Mouse (Mus musculus): ENCODE measurements around the gene Slc33a1. TPM values are rescaled to one million over a fixed set of nuclear protein-coding genes. Genes with fewer than 3 reads are reported as not detected.

Slc33a1 gene
- polyA plus RNA-seq, 1 experiment from 2014 or later: 15.4 TPM

GRCm38 (mm10) chr3:63893677-63894076 lies 70.9 kb downstream of the Slc33a1 start:
- no peak overlapping the region for H3K4me2 ChIP-seq (replicated peaks)
- ATAC-seq: no peak
- no peaks in the 10 kb centered on the region for H3K9me3 ChIP-seq
- H3K4me1 ChIP-seq (replicated peaks): peaks cover 35% of the 10 kb centered on the region
- H3K4me3 ChIP-seq (replicated peaks): no peak overlapping the region
- no peak overlapping the region for H3K9ac ChIP-seq (replicated peaks)
- H3K36me3 ChIP-seq: no peaks in the 10 kb centered on the region
- 63% methylated on average over 7 of the region's 7 CpGs for WGBS
- H3K27ac ChIP-seq: no peak overlapping the region
- no peaks in the 10 kb centered on the region for H3K27me3 ChIP-seq

GRCm38 (mm10) chr3:63892154-63892553 lies 72.4 kb downstream of the Slc33a1 start:
- ATAC-seq: no peak
- H3K4me2 ChIP-seq (replicated peaks): no peak overlapping the region
- H3K27me3 ChIP-seq: no peaks in the 10 kb centered on the region
- no peak overlapping the region for H3K4me3 ChIP-seq (replicated peaks)
- H3K9me3 ChIP-seq: no peaks in the 10 kb centered on the region
- H3K36me3 ChIP-seq: no peaks in the 10 kb centered on the region
- no peak overlapping the region for H3K27ac ChIP-seq
- H3K9ac ChIP-seq (replicated peaks): no peak overlapping the region
- H3K4me1 ChIP-seq (replicated peaks): peaks cover 24% of the 10 kb centered on the region
- WGBS: 60% methylated on average over 3 of the region's 3 CpGs

Other genes starting within 250 kb of the Slc33a1 start
- gene Plch1, start 65.3 kb downstream of the Slc33a1 start, polyA plus RNA-seq (2015; fragmentation: Nextera tagmentation; extraction: Ambion mirVana): 20.6 and 21.5 TPM in 2 replicates
- gene E130311K13Rik, start 35.3 kb downstream of the Slc33a1 start, polyA plus RNA-seq (2015; fragmentation: Nextera tagmentation; extraction: Ambion mirVana): 4.1 and 4.5 TPM in 2 replicates
- 50.3 and 53.9 TPM in 2 replicates for gene Gmps, start 11.3 kb upstream of the Slc33a1 start, polyA plus RNA-seq (2015; fragmentation: Nextera tagmentation; extraction: Ambion mirVana)
- 0.09 and 0.15 TPM in 2 replicates for gene Vmn2r1, start 116.8 kb upstream of the Slc33a1 start, polyA plus RNA-seq (2015; fragmentation: Nextera tagmentation; extraction: Ambion mirVana)
- gene Vmn2r2, start 177.2 kb upstream of the Slc33a1 start, polyA plus RNA-seq (2015; fragmentation: Nextera tagmentation; extraction: Ambion mirVana): 0.04 and 0.05 TPM in 2 replicates

Data from midbrain, embryonic 13.5 days (tissue).